Mouse (Mus musculus): ENCODE results near the gene Acyp2. TPM values are rescaled to one million over a fixed set of nuclear protein-coding genes. Genes with fewer than 3 reads are reported as not detected.

Gene Acyp2
- total RNA-seq, 2 experiments from 2014 or later, result 31.0 to 34.6 TPM

- DNase-seq (ENCODE audit: low spot score in 2 of 2), result no peak
- intact Hi-C loops (cut with DNase I), result no loop called here
Measured at GRCm38 (mm10) chr11:30607587-30608518, 41.5 kb downstream of the Acyp2 start.

- intact Hi-C loops (cut with DNase I), result no loop called here
Measured at GRCm38 (mm10) chr11:30597259-30597658, 52.1 kb downstream of the Acyp2 start.

DNA sequence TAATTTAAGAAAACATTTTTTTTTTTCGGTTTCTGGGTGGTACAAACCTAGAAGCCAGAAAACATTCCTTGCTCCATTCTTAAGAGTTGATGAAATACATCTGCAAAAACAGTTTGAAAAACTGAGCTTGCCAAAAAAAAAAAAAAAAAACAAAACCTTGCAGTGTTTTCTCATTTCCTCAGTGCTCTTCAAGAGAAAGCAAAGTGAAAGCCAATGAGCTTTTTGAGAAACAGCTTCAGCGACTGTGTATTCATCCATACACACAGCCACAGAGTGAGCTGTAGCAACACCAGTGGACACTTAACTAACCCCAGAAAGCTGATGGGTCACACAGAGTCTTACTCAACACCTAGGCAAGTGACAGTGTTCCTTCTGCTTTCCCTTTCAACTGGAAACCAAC, 69.4 kb downstream of the Acyp2 start:
- no peak for DNase-seq (ENCODE audit: low spot score in 2 of 2)
- intact Hi-C loops (cut with DNase I), result no loop called here

More at GRCm38 (mm10) chr11:30597259-30597658, 52.1 kb downstream of the Acyp2 start:
- no peak for DNase-seq (ENCODE audit: low spot score in 2 of 2)

DNA sequence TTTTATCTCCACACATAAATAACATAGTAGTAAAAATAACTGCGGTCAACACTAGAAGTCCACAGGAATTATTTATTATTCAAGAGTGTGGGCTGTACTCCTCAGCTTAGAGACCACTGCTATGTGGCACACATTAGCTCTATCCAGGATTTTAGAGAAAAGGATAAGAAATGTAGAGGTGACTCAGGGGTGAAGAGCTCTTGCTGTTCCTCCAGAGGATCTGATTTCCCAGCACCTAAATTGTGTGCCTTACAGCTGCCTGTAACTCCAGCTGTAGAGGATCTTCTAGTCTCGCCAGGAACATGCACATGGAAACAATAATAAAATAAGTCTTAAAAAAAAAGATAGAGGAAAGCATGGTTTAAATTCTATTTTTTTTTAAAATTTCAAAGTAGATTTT, 70.5 kb downstream of the Acyp2 start:
- intact Hi-C loops (cut with DNase I), result no loop called here
- DNase-seq (ENCODE audit: low spot score in 2 of 2), result no peak

- DNase-seq (ENCODE audit: low spot score in 2 of 2), result no peak
- intact Hi-C loops (cut with DNase I), result no loop called here
Measured at GRCm38 (mm10) chr11:30572790-30573395, 76.5 kb downstream of the Acyp2 start.

GRCm38 (mm10) chr11:30570568-30570967, 78.8 kb downstream of the Acyp2 start:
- no peak for DNase-seq (ENCODE audit: low spot score in 2 of 2)
- intact Hi-C loops (cut with DNase I), result no loop called here

- no peak for DNase-seq (ENCODE audit: low spot score in 2 of 2)
- intact Hi-C loops (cut with DNase I), result no loop called here
Measured at GRCm38 (mm10) chr11:30560215-30560614, 89.2 kb downstream of the Acyp2 start.

DNA sequence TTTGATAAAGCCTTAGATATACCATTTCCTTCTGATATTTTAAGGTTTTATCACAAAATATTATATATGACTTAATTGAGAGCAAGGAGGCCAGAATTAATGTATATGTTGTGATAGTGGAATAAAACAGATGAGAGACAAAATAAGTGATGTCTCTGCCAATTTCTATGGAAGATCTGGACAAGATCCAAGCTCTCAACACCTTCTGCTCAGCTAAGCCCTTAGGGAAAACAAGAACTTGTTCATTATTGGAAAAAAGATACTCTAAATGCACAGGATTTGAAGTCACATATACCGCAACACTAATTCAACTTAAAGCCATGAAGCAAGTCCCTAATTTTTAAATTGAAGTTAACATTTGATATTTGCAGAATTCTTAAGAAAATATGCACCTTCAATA, 96.0 kb downstream of the Acyp2 start:
- intact Hi-C loops (cut with DNase I), result no loop called here
- DNase-seq (ENCODE audit: low spot score in 2 of 2), result no peak

DNA sequence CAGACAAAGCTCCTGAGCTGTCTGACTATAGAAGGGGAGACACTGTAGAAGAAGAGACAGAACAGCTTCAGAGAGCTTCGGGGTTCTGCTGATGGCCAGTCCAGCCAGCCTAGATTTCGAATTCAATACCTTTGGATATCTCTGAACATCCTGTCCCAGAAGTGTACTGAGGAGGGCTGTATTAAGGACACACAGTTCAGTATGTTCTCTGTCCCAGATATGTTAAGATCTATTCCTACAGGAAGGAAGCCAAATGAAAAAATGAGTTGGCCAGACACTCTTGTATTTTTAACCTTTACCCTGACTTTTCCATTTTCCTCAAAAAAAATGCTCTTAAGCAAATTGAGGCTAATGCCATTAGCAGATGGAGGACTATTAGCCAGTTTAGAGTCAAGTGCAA, 132.3 kb downstream of the Acyp2 start:
- intact Hi-C loops (cut with DNase I), result no loop called here
- DNase-seq (ENCODE audit: low spot score in 2 of 2), result no peak

DNA sequence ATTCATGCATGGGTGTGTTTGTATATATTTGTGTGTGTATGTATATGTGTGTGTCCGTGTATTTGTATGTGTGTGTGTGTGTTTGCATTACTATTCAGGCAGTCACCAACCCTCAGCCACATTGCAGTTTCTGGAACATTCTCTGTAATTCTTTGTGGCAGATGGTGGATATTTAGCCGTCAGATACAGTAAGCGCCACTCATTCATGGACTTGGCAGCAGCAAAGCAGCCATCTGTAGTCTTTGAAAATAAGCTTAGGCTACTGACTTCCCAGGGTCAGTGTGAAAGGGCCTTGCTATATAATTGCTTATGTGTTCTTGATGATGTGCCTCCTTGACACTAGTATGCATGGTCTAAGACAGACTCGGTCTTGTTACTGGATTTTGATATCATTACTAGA, 141.2 kb downstream of the Acyp2 start:
- DNase-seq (ENCODE audit: low spot score in 2 of 2), result no peak

DNA sequence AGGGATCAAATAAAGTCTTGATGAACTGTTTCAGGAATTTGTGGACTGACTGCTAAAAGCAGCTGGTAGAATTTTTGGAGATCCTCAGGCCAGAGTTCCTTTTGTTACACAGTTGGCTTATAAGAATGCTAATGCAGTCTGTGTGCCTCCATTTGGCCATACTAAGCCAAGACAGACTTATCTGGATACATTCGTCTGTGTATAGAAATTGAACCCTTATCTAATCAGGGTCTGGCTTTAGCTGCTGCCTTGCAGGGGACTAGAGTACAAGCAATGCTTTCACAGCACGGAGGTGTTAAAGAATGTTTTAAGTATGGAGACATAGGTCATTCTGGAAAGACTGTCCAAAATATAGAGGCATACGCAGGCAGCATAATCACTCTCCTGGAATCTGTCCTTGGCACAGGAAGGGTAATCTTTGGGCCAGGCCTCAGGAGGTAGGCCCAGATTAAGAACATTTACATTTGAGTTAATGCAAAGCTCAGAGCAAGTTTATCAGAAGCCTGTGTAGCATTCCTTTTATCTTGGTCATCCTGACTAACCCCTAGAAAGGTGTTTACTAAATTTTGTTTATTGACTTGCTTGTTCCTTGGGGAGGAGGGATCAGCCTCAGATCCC, 150.5 kb downstream of the Acyp2 start:
- intact Hi-C loops (cut with DNase I), result no loop called here
- no peak for DNase-seq (ENCODE audit: low spot score in 2 of 2)

More for the DNA sequence above, 141.2 kb downstream of the Acyp2 start:
- intact Hi-C loops (cut with DNase I), result no loop called here

DNA sequence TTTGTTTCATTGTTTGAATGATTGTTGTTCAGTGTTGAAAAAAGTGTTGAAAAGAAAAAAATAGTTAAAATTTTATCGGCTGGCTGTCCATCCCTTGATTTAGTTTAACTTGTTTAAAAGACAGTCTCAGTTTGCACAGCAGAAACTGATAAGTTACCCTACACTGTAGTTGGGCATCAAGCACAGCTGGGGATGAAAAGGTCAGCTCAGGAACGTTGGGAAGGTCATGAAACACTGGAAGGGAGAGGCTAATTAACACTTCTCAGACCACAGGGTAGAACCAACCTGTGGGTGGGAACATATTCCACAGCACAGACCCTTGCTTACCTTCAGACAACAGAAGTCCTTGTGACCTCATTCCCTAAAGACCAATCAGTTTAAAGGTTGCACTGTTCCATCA, 152.2 kb downstream of the Acyp2 start:
- DNase-seq (ENCODE audit: low spot score in 2 of 2), result no peak
- intact Hi-C loops (cut with DNase I), result no loop called here

GRCm38 (mm10) chr11:30491515-30492260, 157.7 kb downstream of the Acyp2 start:
- intact Hi-C loops (cut with DNase I), result no loop called here
- DNase-seq (ENCODE audit: low spot score in 2 of 2), result no peak

DNA sequence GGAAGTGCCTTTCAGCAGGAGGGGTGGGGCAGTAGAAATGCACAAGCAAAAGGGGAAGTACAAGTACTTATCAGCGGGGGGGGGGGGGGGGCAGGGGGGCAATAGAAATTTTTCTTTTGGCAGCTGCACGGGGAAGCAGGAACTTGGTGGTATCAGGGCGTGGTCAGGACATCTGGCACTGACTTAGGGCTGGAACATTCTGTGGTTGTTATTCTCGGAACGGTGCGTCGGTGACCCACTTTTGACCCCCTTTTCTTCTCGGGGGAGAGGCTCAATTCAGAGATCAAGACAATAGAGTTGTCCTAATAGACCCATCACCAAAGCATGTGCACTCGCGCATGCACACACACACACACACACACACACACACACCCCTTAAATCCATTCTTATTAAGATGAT, 161.2 kb downstream of the Acyp2 start:
- DNase-seq (ENCODE audit: low spot score in 2 of 2), result no peak
- intact Hi-C loops (cut with DNase I), result no loop called here

GRCm38 (mm10) chr11:30483286-30483685, 166.1 kb downstream of the Acyp2 start:
- DNase-seq (ENCODE audit: low spot score in 2 of 2), result no peak
- intact Hi-C loops (cut with DNase I), result no loop called here

- DNase-seq (ENCODE audit: low spot score in 2 of 2), result peak; percentile 89 to 93
- intact Hi-C loops (cut with DNase I), result loop anchor here (10.0 kb wide), 1 partner anchor 207 kb away; the partner anchor contains the start of gene Sptbn1
Measured at GRCm38 (mm10) chr11:30471751-30472593, 177.4 kb downstream of the Acyp2 start, which contains the start of gene 4930505A04Rik. 4930505A04Rik (minus strand) TSS chr11:30471827.

- intact Hi-C loops (cut with DNase I), result loop anchor here (10.0 kb wide), 1 partner anchor 206 kb away; the partner anchor contains the start of gene Sptbn1
- DNase-seq (ENCODE audit: low spot score in 2 of 2), result peak in 1 of 2 experiments; percentile 7
Measured at GRCm38 (mm10) chr11:30471187-30471586, 178.2 kb downstream of the Acyp2 start.

Data from left cerebral cortex, postnatal 14 days (tissue).